Mouse (Mus musculus) cortical plate, adult 2 months (tissue): ENCODE data around the gene Ceacam1. TPM values are rescaled to one million over a fixed set of nuclear protein-coding genes. Genes with fewer than 3 reads are reported as not detected.

ENCODE experiments used
- H3K27ac ChIP-seq: fragments of 200-500 bp; 2 replicates; pipeline ENCODE4 v1.5.1; 2012; ENCODE audit warnings: low read length, control low read depth, inconsistent platforms; ENCODE audit not compliant: insufficient read depth
- H3K4me1 ChIP-seq: fragments of 200-500 bp; 2 replicates; pipeline ENCODE4 v1.6.1; 2011; ENCODE audit warnings: low read length; ENCODE audit not compliant: control insufficient read depth, insufficient read depth
- H3K4me3 ChIP-seq: fragments of 200-500 bp; 2 replicates; pipeline ENCODE4 v1.5.1; 2011; ENCODE audit warnings: mild to moderate bottlenecking, low read length, control low read depth; ENCODE audit not compliant: insufficient read depth
- CTCF ChIP-seq: fragments of 200-500 bp; IDR thresholded peaks from 2 replicates; pipeline ENCODE4 v1.5.1; 2011; ENCODE audit warnings: mild to moderate bottlenecking, control low read depth, low read length; ENCODE audit not compliant: insufficient read depth; ENCODE audit errors: extremely low read depth
- POLR2A ChIP-seq: fragments of 200-500 bp; IDR thresholded peaks from 2 replicates; pipeline ENCODE4 v1.6.1; 2011; ENCODE audit warnings: mild to moderate bottlenecking, low read length, control low read depth; ENCODE audit not compliant: insufficient read depth; ENCODE audit errors: extremely low read depth
- polyA plus RNA-seq: library from polyadenylated mRNA; depleted of rRNA; stranded (reverse); fragments of >200 nt; gene quantifications from 2 replicates; pipeline ENCODE4 v1.2.3, GENCODE M21; 2012

Gene Ceacam1
- polyA plus RNA-seq, 1 experiment = 5.1 TPM

GRCm38 (mm10) chr7:25439978-25440815, 37.2 kb downstream of the Ceacam1 start:
- no peak for TF ChIP-seq POLR2A
- no peak for TF ChIP-seq CTCF
- Histone ChIP-seq H3K4me1 (no peaks in the 10 kb centered on the region), H3K27ac (no peak overlapping the region), H3K4me3 (no peak overlapping the region)

DNA sequence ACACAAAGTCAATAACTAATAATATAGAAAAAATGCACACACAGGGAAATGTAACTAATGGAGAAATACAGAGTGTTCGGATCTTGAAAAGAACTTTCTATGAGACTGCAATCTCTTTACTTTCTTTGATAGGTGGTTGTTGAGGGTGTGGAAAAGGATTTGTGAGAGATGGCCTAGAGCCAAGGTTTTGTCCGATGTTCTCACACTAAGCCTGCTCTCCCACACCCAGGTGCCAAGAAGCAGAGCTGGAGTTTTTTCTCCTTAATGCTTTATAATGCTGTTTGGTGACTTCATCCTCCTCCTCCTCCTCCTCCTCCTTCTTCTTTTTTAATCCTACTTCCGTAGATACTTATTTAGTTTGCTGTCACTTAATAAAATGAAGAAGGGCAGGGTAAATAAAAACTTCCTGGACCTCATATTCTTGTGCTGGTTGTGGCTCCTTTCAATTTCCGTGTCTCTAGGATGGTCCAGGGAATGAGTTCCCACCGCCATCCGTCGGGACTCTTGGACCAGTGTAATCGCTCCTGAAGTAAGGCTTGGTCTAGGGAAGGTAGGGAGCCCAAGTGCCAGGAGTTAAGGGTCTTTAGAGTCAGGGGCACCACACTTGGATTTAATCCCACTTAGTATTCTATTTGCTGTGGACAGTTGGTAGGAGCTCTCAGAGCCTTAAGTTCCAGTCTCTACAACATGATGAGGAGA, 38.1 kb downstream of the Ceacam1 start:
- H3K27ac ChIP-seq = no peak overlapping the region
- H3K4me1 ChIP-seq = no peaks in the 10 kb centered on the region
- no peak overlapping the region for H3K4me3 ChIP-seq
- TF ChIP-seq CTCF = no peak
- TF ChIP-seq POLR2A = no peak

GRCm38 (mm10) chr7:25436704-25437103, 40.7 kb downstream of the Ceacam1 start:
- H3K4me3 ChIP-seq = no peak overlapping the region
- TF ChIP-seq CTCF (no peak), POLR2A (no peak)
- H3K4me1 ChIP-seq = no peaks in the 10 kb centered on the region
- peak overlapping the region; percentile 44; the same call in 1 of the 2 replicates for H3K27ac ChIP-seq

- Histone ChIP-seq H3K4me1 (no peaks in the 10 kb centered on the region), H3K27ac (peak overlapping the region; percentile 79; the same call in 1 of the 2 replicates), H3K4me3 (no peak overlapping the region)
- no peak for TF ChIP-seq CTCF
- TF ChIP-seq POLR2A = no peak
Observed at GRCm38 (mm10) chr7:25436226-25436625, 41.2 kb downstream of the Ceacam1 start.

- Histone ChIP-seq H3K4me3 (no peak overlapping the region), H3K27ac (peak overlapping the region; percentile 79), H3K4me1 (no peaks in the 10 kb centered on the region)
- no peak for TF ChIP-seq CTCF
Observed at GRCm38 (mm10) chr7:25435546-25435851, 41.9 kb downstream of the Ceacam1 start.

GRCm38 (mm10) chr7:25434654-25435545, 42.5 kb downstream of the Ceacam1 start:
- peak overlapping the region; percentile 68; the same call in 1 of the 2 replicates for H3K27ac ChIP-seq
- H3K4me1 ChIP-seq = no peaks in the 10 kb centered on the region
- TF ChIP-seq POLR2A = no peak
- no peak overlapping the region for H3K4me3 ChIP-seq

GRCm38 (mm10) chr7:25433781-25434560, 43.4 kb downstream of the Ceacam1 start:
- peak overlapping the region; percentile 68; the same call in 1 of the 2 replicates for H3K27ac ChIP-seq
- no peak overlapping the region for H3K4me3 ChIP-seq
- TF ChIP-seq POLR2A = no peak
- no peak for TF ChIP-seq CTCF
- H3K4me1 ChIP-seq = no peaks in the 10 kb centered on the region

GRCm38 (mm10) chr7:25433007-25433541, 44.3 kb downstream of the Ceacam1 start:
- no peak overlapping the region for H3K27ac ChIP-seq
- H3K4me1 ChIP-seq = no peaks in the 10 kb centered on the region
- TF ChIP-seq CTCF = no peak
- TF ChIP-seq POLR2A = no peak
- H3K4me3 ChIP-seq = no peak overlapping the region

GRCm38 (mm10) chr7:25432381-25432780, 45.0 kb downstream of the Ceacam1 start:
- Histone ChIP-seq H3K27ac (no peak overlapping the region), H3K4me1 (no peaks in the 10 kb centered on the region), H3K4me3 (no peak overlapping the region)
- TF ChIP-seq POLR2A (no peak), CTCF (no peak)
